Mouse (Mus musculus): ENCODE data around the gene Fam171a1. TPM values are rescaled to one million over a fixed set of nuclear protein-coding genes. Genes with fewer than 3 reads are reported as not detected.

The Fam171a1 gene
- polyA plus RNA-seq, 1 experiment from 2014 or later, result 32.3 TPM

GRCm38 (mm10) chr2:3147550-3148157 is 33.6 kb downstream of the Fam171a1 start:
- Histone ChIP-seq H3K9me3 (ENCODE audit: control insufficient read depth, low read length) (no peaks in the 10 kb centered on the region), H3K36me3 (ENCODE audit: control insufficient read depth, insufficient read depth) (no peaks in the 10 kb centered on the region), H3K4me3 (replicated peaks; ENCODE audit: low read length) (no peak overlapping the region), H3K27me3 (replicated peaks; ENCODE audit: control insufficient read depth, insufficient read depth, low read length) (no peaks in the 10 kb centered on the region), H3K4me1 (replicated peaks; ENCODE audit: control insufficient read depth, insufficient read depth, low read length) (peaks cover 4% of the 10 kb centered on the region; the same call in 1 of the 2 replicates), H3K4me2 (ENCODE audit: low read length) (no peak overlapping the region), H3K9ac (replicated peaks; ENCODE audit: low read depth, low read length) (no peak overlapping the region), H3K27ac (ENCODE audit: low read length) (no peak overlapping the region)
- no peak for ATAC-seq
- WGBS, result 89% methylated on average over 6 of the region's 6 CpGs

DNA sequence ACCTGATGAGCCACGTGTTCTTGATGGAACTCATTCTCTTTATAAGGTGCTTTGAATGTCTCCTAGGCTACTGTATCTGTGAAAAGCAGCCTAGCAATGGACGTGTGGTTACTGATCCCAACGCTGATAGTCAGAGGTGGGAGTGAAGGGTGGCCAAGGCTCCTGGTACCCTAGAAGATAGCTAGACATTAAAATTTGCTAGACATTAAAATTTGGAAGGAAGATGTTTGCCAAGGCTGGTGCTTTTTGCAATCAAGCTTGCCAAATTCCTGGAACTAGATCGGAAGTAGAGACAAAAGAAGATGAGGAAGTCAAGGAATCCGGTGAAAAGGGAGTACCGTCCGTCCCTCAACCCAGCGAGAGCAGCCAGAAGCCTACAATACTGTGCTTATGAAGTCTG is 34.7 kb downstream of the Fam171a1 start:
- H3K27ac ChIP-seq (ENCODE audit: low read length), result no peak overlapping the region
- no peak overlapping the region for H3K4me2 ChIP-seq (ENCODE audit: low read length)
- no peak overlapping the region for H3K9ac ChIP-seq (replicated peaks; ENCODE audit: low read depth, low read length)
- H3K27me3 ChIP-seq (replicated peaks; ENCODE audit: control insufficient read depth, insufficient read depth, low read length), result no peaks in the 10 kb centered on the region
- H3K4me3 ChIP-seq (replicated peaks; ENCODE audit: low read length), result no peak overlapping the region
- 93% methylated on average over 8 of the region's 8 CpGs for WGBS
- no peak for ATAC-seq
- H3K9me3 ChIP-seq (ENCODE audit: control insufficient read depth, low read length), result no peaks in the 10 kb centered on the region
- no peaks in the 10 kb centered on the region for H3K36me3 ChIP-seq (ENCODE audit: control insufficient read depth, insufficient read depth)
- H3K4me1 ChIP-seq (replicated peaks; ENCODE audit: control insufficient read depth, insufficient read depth, low read length), result peaks cover 4% of the 10 kb centered on the region; the same call in 1 of the 2 replicates

- no peak overlapping the region for H3K4me2 ChIP-seq (ENCODE audit: low read length)
- H3K27me3 ChIP-seq (replicated peaks; ENCODE audit: control insufficient read depth, insufficient read depth, low read length), result no peaks in the 10 kb centered on the region
- ATAC-seq, result no peak
- H3K4me3 ChIP-seq (replicated peaks; ENCODE audit: low read length), result no peak overlapping the region
- no peak overlapping the region for H3K9ac ChIP-seq (replicated peaks; ENCODE audit: low read depth, low read length)
- no peaks in the 10 kb centered on the region for H3K36me3 ChIP-seq (ENCODE audit: control insufficient read depth, insufficient read depth)
- 74% methylated on average over 5 of the region's 5 CpGs for WGBS
- no peaks in the 10 kb centered on the region for H3K9me3 ChIP-seq (ENCODE audit: control insufficient read depth, low read length)
- H3K27ac ChIP-seq (ENCODE audit: low read length), result no peak overlapping the region
- peaks cover 4% of the 10 kb centered on the region; the same call in 1 of the 2 replicates for H3K4me1 ChIP-seq (replicated peaks; ENCODE audit: control insufficient read depth, insufficient read depth, low read length)
These were observed 36.3 kb downstream of the Fam171a1 start for GRCm38 (mm10) chr2:3150324-3150723.

DNA sequence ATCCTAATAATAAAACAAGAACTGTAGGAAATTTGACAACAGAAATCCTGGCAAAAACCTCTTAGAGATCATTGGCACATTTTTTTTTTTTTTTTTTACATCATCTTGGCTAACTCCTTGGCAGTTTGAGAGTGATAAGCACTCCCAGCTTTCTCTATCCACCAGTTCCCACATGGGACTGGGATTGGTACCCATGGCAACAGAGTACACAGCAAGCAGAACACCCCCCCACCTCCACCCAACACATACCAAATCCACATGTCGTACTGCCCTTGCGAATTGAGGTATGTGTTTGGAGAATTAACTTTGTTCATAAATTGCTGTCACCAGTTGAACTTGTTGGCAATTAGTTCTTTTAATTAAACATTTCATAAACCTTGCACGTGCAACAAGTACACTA is 37.3 kb downstream of the Fam171a1 start:
- no peaks in the 10 kb centered on the region for H3K27me3 ChIP-seq (replicated peaks; ENCODE audit: control insufficient read depth, insufficient read depth, low read length)
- 71% methylated on average over 3 of the region's 3 CpGs for WGBS
- H3K9ac ChIP-seq (replicated peaks; ENCODE audit: low read depth, low read length), result no peak overlapping the region
- H3K4me3 ChIP-seq (replicated peaks; ENCODE audit: low read length), result no peak overlapping the region
- no peaks in the 10 kb centered on the region for H3K36me3 ChIP-seq (ENCODE audit: control insufficient read depth, insufficient read depth)
- ATAC-seq, result 0 out of 2 replicates have a peak, but pooled peaks have one; percentile 52
- H3K27ac ChIP-seq (ENCODE audit: low read length), result no peak overlapping the region
- H3K9me3 ChIP-seq (ENCODE audit: control insufficient read depth, low read length), result no peaks in the 10 kb centered on the region
- H3K4me1 ChIP-seq (replicated peaks; ENCODE audit: control insufficient read depth, insufficient read depth, low read length), result peaks cover 4% of the 10 kb centered on the region; the same call in 1 of the 2 replicates
- H3K4me2 ChIP-seq (ENCODE audit: low read length), result no peak overlapping the region

GRCm38 (mm10) chr2:3154091-3154665 is 40.2 kb downstream of the Fam171a1 start:
- no peak overlapping the region for H3K9ac ChIP-seq (replicated peaks; ENCODE audit: low read depth, low read length)
- no peak overlapping the region for H3K4me2 ChIP-seq (ENCODE audit: low read length)
- ATAC-seq, result no peak
- 86% methylated on average over 1 of the region's 1 CpGs for WGBS
- no peaks in the 10 kb centered on the region for H3K27me3 ChIP-seq (replicated peaks; ENCODE audit: control insufficient read depth, insufficient read depth, low read length)
- no peak overlapping the region for H3K4me3 ChIP-seq (replicated peaks; ENCODE audit: low read length)
- no peaks in the 10 kb centered on the region for H3K9me3 ChIP-seq (ENCODE audit: control insufficient read depth, low read length)
- H3K36me3 ChIP-seq (ENCODE audit: control insufficient read depth, insufficient read depth), result no peaks in the 10 kb centered on the region
- no peak overlapping the region for H3K27ac ChIP-seq (ENCODE audit: low read length)
- H3K4me1 ChIP-seq (replicated peaks; ENCODE audit: control insufficient read depth, insufficient read depth, low read length), result peaks cover 4% of the 10 kb centered on the region; the same call in 1 of the 2 replicates

DNA sequence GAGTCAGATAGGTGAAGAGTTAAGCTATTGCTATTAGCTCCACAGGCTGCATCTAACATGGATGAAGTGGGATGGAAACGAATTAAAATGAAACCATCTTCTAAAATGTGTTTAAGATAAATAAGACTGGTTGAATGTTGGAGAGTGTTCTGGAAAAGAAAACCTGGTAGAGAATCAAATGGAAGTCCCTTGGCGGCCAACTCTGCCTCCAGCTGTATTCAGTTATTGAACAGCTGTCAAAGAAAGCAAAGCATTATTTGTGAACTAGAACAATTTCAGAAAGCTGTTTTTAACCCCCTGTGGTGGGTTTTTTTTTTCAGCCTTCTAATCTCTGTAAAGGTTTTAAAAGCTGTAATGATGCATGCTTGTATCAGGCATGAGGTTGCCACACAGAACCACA is 41.0 kb downstream of the Fam171a1 start:
- H3K27me3 ChIP-seq (replicated peaks; ENCODE audit: control insufficient read depth, insufficient read depth, low read length), result no peaks in the 10 kb centered on the region
- H3K4me2 ChIP-seq (ENCODE audit: low read length), result no peak overlapping the region
- H3K4me1 ChIP-seq (replicated peaks; ENCODE audit: control insufficient read depth, insufficient read depth, low read length), result peaks cover 4% of the 10 kb centered on the region; the same call in 1 of the 2 replicates
- no peaks in the 10 kb centered on the region for H3K9me3 ChIP-seq (ENCODE audit: control insufficient read depth, low read length)
- no peak overlapping the region for H3K9ac ChIP-seq (replicated peaks; ENCODE audit: low read depth, low read length)
- no peak for ATAC-seq
- H3K27ac ChIP-seq (ENCODE audit: low read length), result no peak overlapping the region
- H3K4me3 ChIP-seq (replicated peaks; ENCODE audit: low read length), result no peak overlapping the region
- no peaks in the 10 kb centered on the region for H3K36me3 ChIP-seq (ENCODE audit: control insufficient read depth, insufficient read depth)
- WGBS, result 64% methylated on average over 2 of the region's 2 CpGs

- no peak overlapping the region for H3K9ac ChIP-seq (replicated peaks; ENCODE audit: low read depth, low read length)
- no peaks in the 10 kb centered on the region for H3K36me3 ChIP-seq (ENCODE audit: control insufficient read depth, insufficient read depth)
- H3K4me1 ChIP-seq (replicated peaks; ENCODE audit: control insufficient read depth, insufficient read depth, low read length), result no peaks in the 10 kb centered on the region
- H3K4me3 ChIP-seq (replicated peaks; ENCODE audit: low read length), result no peak overlapping the region
- no peak for ATAC-seq
- WGBS, result 93% methylated on average over 3 of the region's 3 CpGs
- H3K27me3 ChIP-seq (replicated peaks; ENCODE audit: control insufficient read depth, insufficient read depth, low read length), result no peaks in the 10 kb centered on the region
- H3K4me2 ChIP-seq (ENCODE audit: low read length), result no peak overlapping the region
- no peaks in the 10 kb centered on the region for H3K9me3 ChIP-seq (ENCODE audit: control insufficient read depth, low read length)
- H3K27ac ChIP-seq (ENCODE audit: low read length), result no peak overlapping the region
These were observed 43.0 kb downstream of the Fam171a1 start for GRCm38 (mm10) chr2:3157030-3157429.

GRCm38 (mm10) chr2:3157661-3158344 is 43.8 kb downstream of the Fam171a1 start:
- no peaks in the 10 kb centered on the region for H3K9me3 ChIP-seq (ENCODE audit: control insufficient read depth, low read length)
- no peak overlapping the region for H3K27ac ChIP-seq (ENCODE audit: low read length)
- H3K36me3 ChIP-seq (ENCODE audit: control insufficient read depth, insufficient read depth), result no peaks in the 10 kb centered on the region
- no peak overlapping the region for H3K9ac ChIP-seq (replicated peaks; ENCODE audit: low read depth, low read length)
- no peaks in the 10 kb centered on the region for H3K27me3 ChIP-seq (replicated peaks; ENCODE audit: control insufficient read depth, insufficient read depth, low read length)
- H3K4me3 ChIP-seq (replicated peaks; ENCODE audit: low read length), result no peak overlapping the region
- no peak overlapping the region for H3K4me2 ChIP-seq (ENCODE audit: low read length)
- WGBS, result 83% methylated on average over 10 of the region's 10 CpGs
- no peak for ATAC-seq
- H3K4me1 ChIP-seq (replicated peaks; ENCODE audit: control insufficient read depth, insufficient read depth, low read length), result no peaks in the 10 kb centered on the region

- WGBS, result 88% methylated on average over 8 of the region's 8 CpGs
- Histone ChIP-seq H3K4me1 (replicated peaks; ENCODE audit: control insufficient read depth, insufficient read depth, low read length) (no peaks in the 10 kb centered on the region), H3K27ac (ENCODE audit: low read length) (no peak overlapping the region), H3K9me3 (ENCODE audit: control insufficient read depth, low read length) (no peaks in the 10 kb centered on the region), H3K27me3 (replicated peaks; ENCODE audit: control insufficient read depth, insufficient read depth, low read length) (no peaks in the 10 kb centered on the region), H3K36me3 (ENCODE audit: control insufficient read depth, insufficient read depth) (no peaks in the 10 kb centered on the region), H3K9ac (replicated peaks; ENCODE audit: low read depth, low read length) (no peak overlapping the region), H3K4me2 (ENCODE audit: low read length) (no peak overlapping the region), H3K4me3 (replicated peaks; ENCODE audit: low read length) (no peak overlapping the region)
- ATAC-seq, result no peak
These were observed 44.8 kb downstream of the Fam171a1 start for GRCm38 (mm10) chr2:3158682-3159412.
